Mouse (Mus musculus): ENCODE results near the gene Tspan31. TPM values are rescaled to one million over a fixed set of nuclear protein-coding genes. Genes with fewer than 3 reads are reported as not detected.

Tspan31 gene
- total and polyA plus RNA-seq, 3 experiments, result 57.2 to 63.1 TPM; not detected in 1

GRCm38 (mm10) chr10:127080901-127081780, 11.1 kb upstream of the Tspan31 start:
- Histone ChIP-seq H3K79me2 (ENCODE audit: control insufficient read depth, insufficient read depth, low read length, poor library complexity) (no peaks in the 10 kb centered on the region), H3K4me3 (ENCODE audit: control insufficient read depth in 1 of 2, insufficient read depth in 1 of 2, low read depth in 2 of 2, low read length in 2 of 2) (no peak overlapping the region), H3K27ac (ENCODE audit: control insufficient read depth, low read depth, low read length) (no peak overlapping the region), H3K36me3 (ENCODE audit: control insufficient read depth in 1 of 2, insufficient read depth in 2 of 2, low read length in 2 of 2) (no peaks in the 10 kb centered on the region), H3K9ac (ENCODE audit: control insufficient read depth, low read depth, low read length, poor library complexity, severe bottlenecking) (no peak overlapping the region), H3K27me3 (ENCODE audit: control insufficient read depth in 1 of 2, insufficient read depth in 2 of 2, low read length in 2 of 2) (no peaks in the 10 kb centered on the region), H3K4me1 (ENCODE audit: control insufficient read depth in 1 of 2, insufficient read depth in 2 of 2, low read length in 2 of 2) (no peaks in the 10 kb centered on the region), H3K9me3 (replicated peaks; ENCODE audit: insufficient read depth, low read length) (no peaks in the 10 kb centered on the region)
- no peak for DNase-seq (ENCODE audit: low read depth, low spot score)
- no peak for TF ChIP-seq RAD21 (IDR thresholded peaks at IDR 0.05; ENCODE audit: low read depth, low read length)
- TF ChIP-seq JUND (IDR thresholded peaks at IDR 0.05; ENCODE audit: low read depth, low read length), result no peak
- no peak for TF ChIP-seq MYB (IDR thresholded peaks at IDR 0.05; ENCODE audit: low read depth, low read length)
- no peak for TF ChIP-seq MEF2A (IDR thresholded peaks at IDR 0.05; ENCODE audit: extremely low read depth, insufficient replicate concordance, low read depth, low read length, poor library complexity, severe bottlenecking)
- no peak for TF ChIP-seq UBTF (IDR thresholded peaks at IDR 0.05; ENCODE audit: borderline replicate concordance, insufficient read depth, low read depth, low read length)
- no peak for TF ChIP-seq ETS1 (IDR thresholded peaks at IDR 0.05; ENCODE audit: low read depth, low read length)
- no peak for TF ChIP-seq CHD1 (IDR thresholded peaks at IDR 0.05; ENCODE audit: low read depth, low read length)

GRCm38 (mm10) chr10:127079665-127080391, 9.8 kb upstream of the Tspan31 start:
- Histone ChIP-seq H3K9me3 (replicated peaks; ENCODE audit: insufficient read depth, low read length) (no peaks in the 10 kb centered on the region), H3K36me3 (ENCODE audit: control insufficient read depth in 1 of 2, insufficient read depth in 2 of 2, low read length in 2 of 2) (no peaks in the 10 kb centered on the region), H3K4me3 (ENCODE audit: control insufficient read depth in 1 of 2, insufficient read depth in 1 of 2, low read depth in 2 of 2, low read length in 2 of 2) (no peak overlapping the region), H3K79me2 (ENCODE audit: control insufficient read depth, insufficient read depth, low read length, poor library complexity) (no peaks in the 10 kb centered on the region), H3K4me1 (ENCODE audit: control insufficient read depth in 1 of 2, insufficient read depth in 2 of 2, low read length in 2 of 2) (no peaks in the 10 kb centered on the region), H3K27ac (ENCODE audit: control insufficient read depth, low read depth, low read length) (no peak overlapping the region), H3K27me3 (ENCODE audit: control insufficient read depth in 1 of 2, insufficient read depth in 2 of 2, low read length in 2 of 2) (no peaks in the 10 kb centered on the region), H3K9ac (ENCODE audit: control insufficient read depth, low read depth, low read length, poor library complexity, severe bottlenecking) (no peak overlapping the region)
- no peak for DNase-seq (ENCODE audit: low read depth, low spot score)
- no peak for TF ChIP-seq E2F4 (IDR thresholded peaks at IDR 0.05; ENCODE audit: borderline replicate concordance, low read depth, low read length)
- TF ChIP-seq JUND (IDR thresholded peaks at IDR 0.05; ENCODE audit: low read depth, low read length), result no peak
- no peak for TF ChIP-seq SIN3A (IDR thresholded peaks at IDR 0.05; ENCODE audit: low read length)
- TF ChIP-seq SMC3 (IDR thresholded peaks at IDR 0.05; ENCODE audit: low read depth, low read length), result no peak
- no peak for TF ChIP-seq TAL1 (IDR thresholded peaks at IDR 0.05; ENCODE audit: low read length)
- no peak for TF ChIP-seq MXI1 (IDR thresholded peaks at IDR 0.05; ENCODE audit: low read depth, low read length)
- TF ChIP-seq USF1 (IDR thresholded peaks at IDR 0.05; ENCODE audit: low read depth, low read length), result no peak
- no peak for TF ChIP-seq MAZ (IDR thresholded peaks at IDR 0.05; ENCODE audit: low read depth, low read length)
